Mouse (Mus musculus) midbrain, embryonic 10.5 days (tissue): ENCODE measurements around the gene Nfia. TPM values are rescaled to one million over a fixed set of nuclear protein-coding genes. Genes with fewer than 3 reads are reported as not detected.

Source experiments
- DNase-seq: peaks from one replicate; pipeline ENCODE4 v3.0.0-alpha.2; 2017; ENCODE audit warnings: low spot score
- H3K27ac ChIP-seq: fragments of 300-500 bp; sonication (generic); replicated peaks from 2 replicates; pipeline ENCODE4 v1.5.1; 2016; ENCODE audit warnings: mild to moderate bottlenecking
- H3K27me3 ChIP-seq: fragments of 300-500 bp; sonication (generic); 2 replicates; pipeline ENCODE4 v1.6.1; 2016; ENCODE audit warnings: low read depth, mild to moderate bottlenecking; ENCODE audit not compliant: poor library complexity, severe bottlenecking
- H3K36me3 ChIP-seq: fragments of 300-500 bp; sonication (generic); 2 replicates; pipeline ENCODE4 v1.6.1; 2016; ENCODE audit warnings: mild to moderate bottlenecking, moderate library complexity
- H3K4me1 ChIP-seq: fragments of 300-500 bp; sonication (generic); 2 replicates; pipeline ENCODE4 v1.6.1; 2016
- H3K4me3 ChIP-seq: fragments of 300-500 bp; sonication (generic); 2 replicates; pipeline ENCODE4 v1.5.1; 2016; ENCODE audit warnings: mild to moderate bottlenecking, moderate library complexity
- H3K9me3 ChIP-seq: fragments of 300-500 bp; sonication (generic); replicated peaks from 2 replicates; pipeline ENCODE4 v1.6.1; 2016; ENCODE audit warnings: mild to moderate bottlenecking
- WGBS: fragments of 180-500 bp; shearing (Covaris S2); methylation state at CpG from one replicate; pipeline ENCODE4 v1.1.7; 2016; 5-methylcytosine and 5-hydroxymethylcytosine counted together
- polyA plus RNA-seq: library from polyadenylated mRNA; unstranded; fragments of >200 nt; fragmentation: Nextera tagmentation; extraction: Ambion mirVana; gene quantifications from 2 replicates; pipeline ENCODE4 v1.2.1, GENCODE M21; 2016

Nfia gene
- polyA plus RNA-seq, 1 experiment from 2014 or later: 5.9 TPM

GRCm38 (mm10) chr4:97944309-97944708 lies 171.8 kb downstream of the Nfia start:
- no peaks in the 10 kb centered on the region for H3K36me3 ChIP-seq
- no peak for DNase-seq
- H3K4me1 ChIP-seq: peaks cover 25% of the 10 kb centered on the region
- WGBS: 92% methylated on average over 2 of the region's 2 CpGs
- no peak overlapping the region for H3K4me3 ChIP-seq
- H3K27me3 ChIP-seq: no peaks in the 10 kb centered on the region
- H3K27ac ChIP-seq: no peak overlapping the region
- no peaks in the 10 kb centered on the region for H3K9me3 ChIP-seq

GRCm38 (mm10) chr4:97947484-97947883 lies 174.9 kb downstream of the Nfia start:
- H3K4me3 ChIP-seq: no peak overlapping the region
- peaks cover 24% of the 10 kb centered on the region for H3K4me1 ChIP-seq
- H3K9me3 ChIP-seq: no peaks in the 10 kb centered on the region
- 67% methylated on average over 5 of the region's 5 CpGs for WGBS
- H3K27ac ChIP-seq: peak overlapping the region; percentile 63
- H3K36me3 ChIP-seq: no peaks in the 10 kb centered on the region
- DNase-seq: no peak
- H3K27me3 ChIP-seq: no peaks in the 10 kb centered on the region

GRCm38 (mm10) chr4:97948250-97948649 lies 175.7 kb downstream of the Nfia start:
- H3K9me3 ChIP-seq: no peaks in the 10 kb centered on the region
- no peak for DNase-seq
- no peak overlapping the region for H3K4me3 ChIP-seq
- WGBS: 32% methylated on average over 8 of the region's 8 CpGs
- H3K27ac ChIP-seq: peak overlapping the region; percentile 63
- H3K36me3 ChIP-seq: no peaks in the 10 kb centered on the region
- H3K4me1 ChIP-seq: peaks cover 25% of the 10 kb centered on the region
- no peaks in the 10 kb centered on the region for H3K27me3 ChIP-seq

- DNase-seq: no peak
Measured at GRCm38 (mm10) chr4:97950341-97951071, 178.0 kb downstream of the Nfia start.

GRCm38 (mm10) chr4:97953886-97954285 lies 181.4 kb downstream of the Nfia start:
- Histone ChIP-seq H3K4me3 (no peak overlapping the region), H3K27me3 (no peaks in the 10 kb centered on the region), H3K36me3 (no peaks in the 10 kb centered on the region), H3K9me3 (no peaks in the 10 kb centered on the region), H3K4me1 (peaks cover 15% of the 10 kb centered on the region), H3K27ac (no peak overlapping the region)
- DNase-seq: no peak
- 77% methylated on average over 11 of the region's 11 CpGs for WGBS

More at GRCm38 (mm10) chr4:97950341-97951071, 178.0 kb downstream of the Nfia start:
- H3K27me3 ChIP-seq: no peaks in the 10 kb centered on the region
- no peaks in the 10 kb centered on the region for H3K9me3 ChIP-seq
- no peaks in the 10 kb centered on the region for H3K36me3 ChIP-seq
- H3K4me3 ChIP-seq: no peak overlapping the region
- WGBS: 91% methylated on average over 10 of the region's 10 CpGs
- H3K27ac ChIP-seq: no peak overlapping the region
- peaks cover 25% of the 10 kb centered on the region for H3K4me1 ChIP-seq

GRCm38 (mm10) chr4:97958121-97958520 lies 185.6 kb downstream of the Nfia start:
- Histone ChIP-seq H3K4me3 (no peak overlapping the region), H3K27me3 (no peaks in the 10 kb centered on the region), H3K27ac (no peak overlapping the region), H3K4me1 (peaks cover 8% of the 10 kb centered on the region), H3K9me3 (no peaks in the 10 kb centered on the region), H3K36me3 (no peaks in the 10 kb centered on the region)
- WGBS: 88% methylated on average over 5 of the region's 5 CpGs
- DNase-seq: no peak

- Histone ChIP-seq H3K9me3 (no peaks in the 10 kb centered on the region), H3K27me3 (no peaks in the 10 kb centered on the region), H3K27ac (no peak overlapping the region), H3K4me3 (no peak overlapping the region), H3K36me3 (no peaks in the 10 kb centered on the region), H3K4me1 (no peaks in the 10 kb centered on the region)
- 85% methylated on average over 7 of the region's 7 CpGs for WGBS
- DNase-seq: no peak
Measured at GRCm38 (mm10) chr4:97962856-97963255, 190.3 kb downstream of the Nfia start.

- Histone ChIP-seq H3K9me3 (no peaks in the 10 kb centered on the region), H3K27me3 (no peaks in the 10 kb centered on the region), H3K27ac (no peak overlapping the region), H3K4me3 (no peak overlapping the region), H3K4me1 (no peaks in the 10 kb centered on the region), H3K36me3 (no peaks in the 10 kb centered on the region)
- DNase-seq: no peak
- WGBS: 80% methylated on average over 1 of the region's 1 CpGs
Measured at GRCm38 (mm10) chr4:97963951-97964350, 191.4 kb downstream of the Nfia start.

GRCm38 (mm10) chr4:97968786-97969348 lies 196.3 kb downstream of the Nfia start:
- Histone ChIP-seq H3K27me3 (no peaks in the 10 kb centered on the region), H3K4me3 (no peak overlapping the region), H3K27ac (no peak overlapping the region), H3K36me3 (no peaks in the 10 kb centered on the region), H3K4me1 (no peaks in the 10 kb centered on the region), H3K9me3 (no peaks in the 10 kb centered on the region)
- WGBS: 92% methylated on average over 7 of the region's 7 CpGs
- DNase-seq: no peak

- no peak overlapping the region for H3K27ac ChIP-seq
- no peaks in the 10 kb centered on the region for H3K36me3 ChIP-seq
- no peaks in the 10 kb centered on the region for H3K9me3 ChIP-seq
- no peaks in the 10 kb centered on the region for H3K27me3 ChIP-seq
- no peaks in the 10 kb centered on the region for H3K4me1 ChIP-seq
- no peak for DNase-seq
- WGBS: 91% methylated on average over 2 of the region's 2 CpGs
- no peak overlapping the region for H3K4me3 ChIP-seq
Measured at GRCm38 (mm10) chr4:97973064-97973463, 200.5 kb downstream of the Nfia start.

- Histone ChIP-seq H3K9me3 (no peaks in the 10 kb centered on the region), H3K4me3 (no peak overlapping the region), H3K27me3 (no peaks in the 10 kb centered on the region), H3K4me1 (no peaks in the 10 kb centered on the region), H3K27ac (no peak overlapping the region), H3K36me3 (no peaks in the 10 kb centered on the region)
- WGBS: 91% methylated on average over 6 of the region's 6 CpGs
- DNase-seq: no peak
Measured at GRCm38 (mm10) chr4:97974037-97974436, 201.5 kb downstream of the Nfia start.

GRCm38 (mm10) chr4:97976891-97977290 lies 204.4 kb downstream of the Nfia start:
- Histone ChIP-seq H3K9me3 (no peaks in the 10 kb centered on the region), H3K36me3 (no peaks in the 10 kb centered on the region), H3K4me3 (no peak overlapping the region), H3K27me3 (no peaks in the 10 kb centered on the region), H3K27ac (no peak overlapping the region), H3K4me1 (no peaks in the 10 kb centered on the region)
- 75% methylated on average over 5 of the region's 5 CpGs for WGBS
- DNase-seq: no peak

- H3K4me1 ChIP-seq: peaks cover 17% of the 10 kb centered on the region
- peaks cover 54% of the 10 kb centered on the region for H3K27me3 ChIP-seq
- H3K4me3 ChIP-seq: no peak overlapping the region
- H3K27ac ChIP-seq: no peak overlapping the region
- 79% methylated on average over 2 of the region's 2 CpGs for WGBS
- H3K36me3 ChIP-seq: no peaks in the 10 kb centered on the region
- H3K9me3 ChIP-seq: no peaks in the 10 kb centered on the region
- no peak for DNase-seq
Measured at GRCm38 (mm10) chr4:97984361-97984760, 211.8 kb downstream of the Nfia start.
